Mouse (Mus musculus) G1E (cell line): ENCODE measurements around the gene Olfr594.
"Not testable (repeated sequence)": the region's sequence is repeated elsewhere in the genome, so short reads cannot be mapped to it uniquely, and the experiment has no call there.

Experiments
- CTCF ChIP-seq: IDR thresholded peaks from 2 replicates; pipeline ENCODE4 v1.5.1; 2012; ENCODE audit warnings: low read depth, low read length, inconsistent platforms, mixed read lengths
- GATA1 ChIP-seq: IDR thresholded peaks from 2 replicates; pipeline ENCODE4 v1.6.1; 2012; ENCODE audit warnings: borderline replicate concordance, low read length, inconsistent platforms, mixed read lengths

GRCm38 (mm10) chr7:103212050-103212449 lies 4.7 kb upstream of the Olfr594 start:
- TF ChIP-seq CTCF, GATA1: not testable (repeated sequence)
